Mouse (Mus musculus) intestine, embryonic 14.5 days (tissue): ENCODE results near the gene Cct2. TPM values are rescaled to one million over a fixed set of nuclear protein-coding genes. Genes with fewer than 3 reads are reported as not detected.

ENCODE experiments used
- ATAC-seq: fragments of 200-750 bp; cut with Nextera tagmentation; replicated peaks from 2 replicates; pipeline ENCODE4 v1.8.0; 2017; ENCODE audit warnings: low read depth, moderate number of reproducible peaks, moderate TSS enrichment, moderate library complexity; ENCODE audit not compliant: low FRiP score, low TSS enrichment
- DNase-seq: peaks from one replicate; pipeline ENCODE4 v3.0.0-alpha.2; 2018; ENCODE audit warnings: low spot score
- H3K27ac ChIP-seq: fragments of 300-500 bp; sonication (generic); 2 replicates; pipeline ENCODE4 v1.5.1; 2014; ENCODE audit warnings: low read depth, mild to moderate bottlenecking, control low read depth
- H3K27me3 ChIP-seq: fragments of 300-500 bp; sonication (generic); replicated peaks from 2 replicates; pipeline ENCODE4 v1.6.1; 2014; ENCODE audit warnings: low read length, control low read depth; ENCODE audit not compliant: control insufficient read depth, insufficient read depth
- H3K36me3 ChIP-seq: fragments of 300-500 bp; sonication (generic); 2 replicates; pipeline ENCODE4 v1.6.1; 2014; ENCODE audit warnings: low read length, control low read depth; ENCODE audit not compliant: control insufficient read depth, insufficient read depth
- H3K4me1 ChIP-seq: fragments of 300-500 bp; sonication (generic); replicated peaks from 2 replicates; pipeline ENCODE4 v1.6.1; 2014; ENCODE audit warnings: low read length, control low read depth, mixed read lengths; ENCODE audit not compliant: control insufficient read depth, insufficient read depth
- H3K4me2 ChIP-seq: fragments of 300-500 bp; sonication (generic); 2 replicates; pipeline ENCODE4 v1.6.1; 2014; ENCODE audit warnings: low read length
- H3K4me3 ChIP-seq: fragments of 300-500 bp; sonication (generic); 2 replicates; pipeline ENCODE4 v1.5.1; 2014; ENCODE audit warnings: low read depth, low read length, control low read depth, mixed read lengths
- H3K9ac ChIP-seq: fragments of 300-500 bp; sonication (generic); 2 replicates; pipeline ENCODE4 v1.6.1; 2014; ENCODE audit warnings: mild to moderate bottlenecking, low read length
- H3K9me3 ChIP-seq: fragments of 300-500 bp; sonication (generic); 2 replicates; pipeline ENCODE4 v1.6.1; 2016; ENCODE audit warnings: low read length, control low read depth; ENCODE audit not compliant: control insufficient read depth
- WGBS: fragments of 180-500 bp; shearing (Covaris S2); extraction: QIAGEN DNeasy Blood & Tissue Kit; methylation state at CpG from one replicate; pipeline ENCODE4 v1.1.7; 2014; 5-methylcytosine and 5-hydroxymethylcytosine counted together
- polyA plus RNA-seq: library from polyadenylated mRNA; unstranded; fragments of >200 nt; fragmentation: Nextera tagmentation; extraction: Ambion mirVana; gene quantifications from 2 replicates; pipeline ENCODE4 v1.2.1, GENCODE M21; 2014

Gene Cct2
- polyA plus RNA-seq, 1 experiment from 2014 or later, result 295 TPM

DNA sequence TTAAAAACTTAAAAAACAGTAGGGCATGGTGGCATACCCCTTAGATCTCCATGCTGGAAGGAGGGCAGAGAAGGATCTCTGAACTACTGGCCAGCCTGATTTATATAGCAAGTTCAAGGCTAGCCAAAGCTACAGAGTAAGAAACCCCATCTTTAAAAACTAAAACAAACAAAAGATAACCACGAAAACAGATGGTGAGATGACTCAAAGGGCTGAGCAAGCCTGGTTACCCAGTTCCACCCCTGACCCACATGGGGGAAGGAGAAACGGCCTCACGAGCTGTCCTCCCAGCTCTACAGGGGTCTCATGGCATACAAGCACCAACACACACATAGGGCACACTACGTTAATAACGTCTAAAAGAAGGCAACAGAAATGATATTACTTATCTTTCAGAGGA, 36.6 kb upstream of the Cct2 start:
- ATAC-seq, result no peak
- Histone ChIP-seq H3K36me3 (no peaks in the 10 kb centered on the region; the same call in 1 of the 2 replicates), H3K27me3 (no peaks in the 10 kb centered on the region), H3K9ac (no peak overlapping the region), H3K4me1 (peaks cover 4% of the 10 kb centered on the region; the same call in 1 of the 2 replicates), H3K4me3 (no peak overlapping the region), H3K9me3 (no peaks in the 10 kb centered on the region), H3K4me2 (no peak overlapping the region), H3K27ac (no peak overlapping the region)
- WGBS, result 75% methylated on average over 5 of the region's 5 CpGs
- no peak for DNase-seq

DNA sequence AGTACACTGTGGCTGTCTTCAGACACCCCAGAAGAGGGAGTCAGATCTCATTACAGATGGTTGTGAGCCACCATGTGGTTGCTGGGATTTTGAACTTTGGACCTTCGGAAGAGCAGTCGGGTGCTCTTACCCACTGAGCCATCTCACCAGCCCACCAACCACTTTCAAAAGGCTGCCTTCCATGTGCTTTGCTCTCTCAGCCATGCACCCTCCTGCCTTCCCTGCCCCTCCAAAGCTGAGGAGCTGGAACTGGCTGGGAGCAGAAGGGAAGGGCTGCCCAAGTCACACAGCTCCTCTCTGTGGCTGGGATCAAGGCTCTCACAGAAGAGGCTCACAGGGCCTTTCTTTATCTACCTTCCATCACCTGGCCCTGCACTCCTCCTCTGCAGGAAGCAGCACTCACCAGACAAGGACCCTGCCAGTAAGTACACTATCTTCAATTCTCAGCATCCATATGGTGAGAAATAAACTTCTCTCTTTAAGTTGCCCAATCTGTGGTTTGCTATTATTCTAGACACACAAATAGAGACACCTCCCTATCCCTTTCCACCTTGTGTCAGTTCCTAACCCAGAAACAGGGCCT, 33.6 kb upstream of the Cct2 start:
- Histone ChIP-seq H3K4me3 (no peak overlapping the region), H3K9me3 (no peaks in the 10 kb centered on the region), H3K9ac (no peak overlapping the region), H3K27ac (no peak overlapping the region), H3K27me3 (no peaks in the 10 kb centered on the region), H3K36me3 (no peaks in the 10 kb centered on the region; the same call in 1 of the 2 replicates), H3K4me1 (peaks cover 11% of the 10 kb centered on the region), H3K4me2 (no peak overlapping the region)
- ATAC-seq (no peak), DNase-seq (peak; percentile 36)
- 71% methylated on average over 2 of the region's 2 CpGs for WGBS

DNA sequence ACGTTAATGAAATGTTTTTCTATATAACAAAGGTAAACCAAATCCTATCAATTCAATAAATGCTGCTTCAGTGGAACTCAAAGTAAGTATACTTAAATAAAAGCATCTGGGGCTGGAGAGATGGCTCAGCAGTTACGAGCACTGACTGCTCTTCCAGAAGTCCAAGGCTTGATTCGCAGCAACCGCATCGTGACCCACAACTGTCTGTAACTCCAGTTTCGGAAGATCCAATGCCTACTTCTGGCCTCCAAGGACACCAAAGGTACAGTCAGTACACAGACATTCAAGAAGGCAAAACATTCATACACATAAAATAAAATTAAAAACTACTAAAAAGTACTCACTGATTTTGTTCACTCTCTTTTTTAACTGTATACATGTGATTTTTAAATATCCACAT, 32.5 kb upstream of the Cct2 start:
- Histone ChIP-seq H3K36me3 (peaks cover 3% of the 10 kb centered on the region; the same call in 1 of the 2 replicates), H3K27me3 (no peaks in the 10 kb centered on the region), H3K9me3 (no peaks in the 10 kb centered on the region), H3K4me3 (no peak overlapping the region), H3K4me1 (peaks cover 11% of the 10 kb centered on the region), H3K27ac (no peak overlapping the region), H3K4me2 (no peak overlapping the region), H3K9ac (no peak overlapping the region)
- 88% methylated on average over 6 of the region's 6 CpGs for WGBS
- ATAC-seq (no peak), DNase-seq (no peak)

DNA sequence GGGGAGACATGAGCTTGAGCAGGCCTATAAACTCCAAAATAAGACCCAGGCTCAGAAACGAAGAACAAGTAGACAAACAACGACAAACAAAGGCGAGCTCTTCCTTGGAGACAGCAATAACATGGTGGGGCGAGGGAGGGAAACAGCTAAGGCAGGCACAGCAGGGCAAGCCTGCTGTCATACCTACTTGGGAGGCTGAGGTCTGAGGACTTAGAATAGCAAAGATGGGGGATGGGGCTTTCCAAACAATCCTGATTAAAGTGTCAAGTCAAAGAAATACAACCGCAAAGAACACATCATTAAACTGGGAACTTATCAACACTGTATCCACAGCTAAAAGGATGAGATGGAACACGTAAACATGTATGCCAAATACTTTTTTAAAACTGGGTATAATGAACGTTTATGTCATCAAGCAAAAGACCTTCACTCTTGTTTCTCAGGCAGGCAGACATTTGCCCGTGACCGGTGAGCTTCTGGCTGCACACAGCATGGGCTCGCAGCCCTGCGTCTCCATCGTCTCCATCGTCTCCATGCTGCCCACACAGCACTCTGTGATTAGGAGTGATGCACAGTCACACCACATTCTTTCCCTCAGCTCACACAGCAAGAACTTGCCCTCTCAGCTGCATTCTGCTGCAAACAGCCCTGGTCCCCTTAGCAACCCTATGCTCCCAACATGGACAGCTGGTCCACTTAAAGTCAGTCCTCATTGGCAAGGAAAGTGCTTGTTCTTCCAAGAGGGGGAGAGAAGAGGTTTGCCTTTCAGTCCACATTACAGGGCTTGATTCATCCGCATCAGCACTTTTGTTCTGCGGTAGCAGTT, 31.1 kb upstream of the Cct2 start:
- peak overlapping the region; percentile 57; the same call in 1 of the 2 replicates for H3K27ac ChIP-seq
- 39% methylated on average over 15 of the region's 15 CpGs for WGBS
- H3K4me3 ChIP-seq, result no peak overlapping the region
- H3K9me3 ChIP-seq, result no peaks in the 10 kb centered on the region
- peaks cover 11% of the 10 kb centered on the region for H3K4me1 ChIP-seq
- DNase-seq, result no peak
- H3K4me2 ChIP-seq, result no peak overlapping the region
- H3K27me3 ChIP-seq, result no peaks in the 10 kb centered on the region
- peaks cover 3% of the 10 kb centered on the region; the same call in 1 of the 2 replicates for H3K36me3 ChIP-seq
- H3K9ac ChIP-seq, result no peak overlapping the region
- no peak; the same call in 1 of the 2 replicates for ATAC-seq

GRCm38 (mm10) chr10:117089628-117090027, 26.0 kb upstream of the Cct2 start:
- Histone ChIP-seq H3K27me3 (no peaks in the 10 kb centered on the region), H3K4me1 (peaks cover 7% of the 10 kb centered on the region), H3K4me2 (no peak overlapping the region), H3K27ac (no peak overlapping the region), H3K9me3 (no peaks in the 10 kb centered on the region), H3K4me3 (no peak overlapping the region), H3K9ac (no peak overlapping the region), H3K36me3 (peaks cover 7% of the 10 kb centered on the region; the same call in 1 of the 2 replicates)
- WGBS, result 77% methylated on average over 4 of the region's 4 CpGs
- no peak for DNase-seq
- no peak for ATAC-seq

- Histone ChIP-seq H3K27me3 (no peaks in the 10 kb centered on the region), H3K27ac (no peak overlapping the region), H3K36me3 (peaks cover 53% of the 10 kb centered on the region), H3K4me2 (no peak overlapping the region), H3K4me1 (no peaks in the 10 kb centered on the region), H3K9me3 (no peaks in the 10 kb centered on the region), H3K4me3 (no peak overlapping the region), H3K9ac (no peak overlapping the region)
- no peak for ATAC-seq
- WGBS, result 84% methylated on average over 2 of the region's 2 CpGs
- no peak for DNase-seq
Observed at GRCm38 (mm10) chr10:117081914-117082359, 18.3 kb upstream of the Cct2 start.

DNA sequence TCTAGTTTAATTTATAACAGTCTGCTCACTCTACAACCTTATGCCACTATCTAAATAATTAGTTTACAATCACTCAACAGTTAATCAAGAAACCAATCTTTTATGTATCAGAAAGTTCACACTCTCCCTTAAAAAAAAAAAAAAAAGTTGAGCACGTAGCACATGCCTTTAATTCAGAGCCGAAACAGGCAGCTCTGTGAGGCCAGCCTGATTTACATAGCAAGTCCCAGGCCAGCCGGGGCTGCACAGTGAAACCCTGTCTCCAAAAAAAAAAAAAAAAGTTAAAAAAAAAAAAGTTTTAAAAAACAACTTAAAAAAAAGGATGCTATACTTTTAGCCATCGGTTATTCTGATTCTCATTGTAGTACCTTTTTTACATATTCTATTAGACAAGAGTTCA, 17.7 kb upstream of the Cct2 start:
- Histone ChIP-seq H3K27me3 (no peaks in the 10 kb centered on the region), H3K27ac (no peak overlapping the region), H3K9ac (no peak overlapping the region), H3K36me3 (peaks cover 59% of the 10 kb centered on the region), H3K4me2 (no peak overlapping the region), H3K4me3 (no peak overlapping the region), H3K4me1 (no peaks in the 10 kb centered on the region), H3K9me3 (no peaks in the 10 kb centered on the region)
- ATAC-seq, result no peak
- WGBS, result 77% methylated on average over 4 of the region's 4 CpGs
- DNase-seq, result no peak

DNA sequence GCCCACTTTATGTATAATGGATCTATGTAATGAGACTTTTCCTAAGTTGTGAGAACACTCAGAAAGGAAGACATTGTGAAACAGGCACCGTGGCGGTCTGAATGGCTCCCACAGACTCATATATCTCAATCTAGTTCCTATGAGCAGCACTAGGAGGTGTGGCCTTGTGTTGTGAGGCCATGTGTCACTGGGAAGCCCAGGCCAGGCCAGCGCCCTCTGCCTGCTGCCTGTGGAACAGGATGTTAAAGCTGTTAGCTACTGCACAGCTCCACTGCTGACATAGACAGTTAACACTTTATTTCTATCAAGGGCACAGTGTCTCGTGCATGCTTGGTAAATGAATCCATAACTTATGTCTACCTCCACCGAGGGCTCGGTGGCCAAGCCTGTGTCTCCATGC, 14.7 kb upstream of the Cct2 start:
- DNase-seq, result no peak
- H3K27me3 ChIP-seq, result no peaks in the 10 kb centered on the region
- H3K9me3 ChIP-seq, result no peaks in the 10 kb centered on the region
- H3K9ac ChIP-seq, result no peak overlapping the region
- ATAC-seq, result no peak
- H3K4me3 ChIP-seq, result no peak overlapping the region
- WGBS, result 75% methylated on average over 6 of the region's 6 CpGs
- no peak overlapping the region for H3K4me2 ChIP-seq
- no peak overlapping the region for H3K27ac ChIP-seq
- H3K4me1 ChIP-seq, result no peaks in the 10 kb centered on the region
- peaks cover 74% of the 10 kb centered on the region for H3K36me3 ChIP-seq
